Mouse (Mus musculus) C2C12 (cell line): ENCODE measurements around the gene Cytl1. TPM values are rescaled to one million over a fixed set of nuclear protein-coding genes. Genes with fewer than 3 reads are reported as not detected.

Source experiments
- H3K27me3 ChIP-seq: one replicate; pipeline ENCODE4 v1.6.1; 2011; ENCODE audit not compliant: control insufficient read depth, insufficient read depth, insufficient read length
- H3K36me3 ChIP-seq: one replicate; pipeline ENCODE4 v1.6.1; 2011; ENCODE audit not compliant: control insufficient read depth, insufficient read depth
- H3K4me3 ChIP-seq: one replicate; pipeline ENCODE4 v1.5.1; 2011; ENCODE audit warnings: mild to moderate bottlenecking, control low read depth; ENCODE audit not compliant: poor library complexity, insufficient read depth, severe bottlenecking
- H3K79me2 ChIP-seq: one replicate; pipeline ENCODE4 v1.6.1; 2011; ENCODE audit not compliant: control insufficient read depth, insufficient read depth
- H3K79me3 ChIP-seq: one replicate; pipeline ENCODE4 v1.6.1; 2011; ENCODE audit warnings: low read depth, control low read depth
- H3ac ChIP-seq: one replicate; pipeline ENCODE3; 2011; ENCODE audit warnings: low read depth; ENCODE audit not compliant: control insufficient read depth, insufficient read length
- CEBPB ChIP-seq: IDR thresholded peaks from one replicate; pipeline ENCODE4 v1.6.1; 2011; ENCODE audit warnings: low read depth, mild to moderate bottlenecking, control low read depth, moderate library complexity
- CTCF ChIP-seq: IDR thresholded peaks from one replicate; pipeline ENCODE4 v1.5.1; 2011; ENCODE audit not compliant: control insufficient read depth, insufficient read depth, insufficient read length
- FOSL1 ChIP-seq: IDR thresholded peaks from one replicate; pipeline ENCODE4 v1.8.0; 2011; ENCODE audit warnings: mild to moderate bottlenecking, low read length; ENCODE audit not compliant: poor library complexity, insufficient read depth, severe bottlenecking
- MAX ChIP-seq: IDR thresholded peaks from one replicate; pipeline ENCODE4 v1.6.1; 2011; ENCODE audit warnings: mild to moderate bottlenecking, control low read depth
- MYOD1 ChIP-seq: IDR thresholded peaks from one replicate; pipeline ENCODE4 v1.6.1; 2011; ENCODE audit warnings: low read depth; ENCODE audit not compliant: control insufficient read depth, insufficient read length
- MYOG ChIP-seq: IDR thresholded peaks from one replicate; pipeline ENCODE4 v1.6.1; 2011; ENCODE audit not compliant: control insufficient read depth, insufficient read length; ENCODE audit errors: extremely low read depth
- USF1 ChIP-seq: IDR thresholded peaks from one replicate; pipeline ENCODE4 v1.6.1; 2011; ENCODE audit warnings: low read depth, mild to moderate bottlenecking, control low read depth, moderate library complexity
- polyA plus RNA-seq: library from polyadenylated mRNA; unstranded; fragments of >200 nt; fragmentation: generic; extraction: Trizol; gene quantifications from one replicate; pipeline ENCODE4 v1.2.1, GENCODE M21; 2012; ENCODE audit warnings: missing spikeins

Cytl1 gene
- polyA plus RNA-seq, 1 experiment = not detected

- Histone ChIP-seq H3K79me2 (no peaks in the 10 kb centered on the region), H3ac (no peak overlapping the region), H3K27me3 (peaks cover 7% of the 10 kb centered on the region), H3K4me3 (no peak overlapping the region), H3K79me3 (no peaks in the 10 kb centered on the region), H3K36me3 (no peaks in the 10 kb centered on the region)
- TF ChIP-seq USF1 (no peak), CTCF (no peak), FOSL1 (no peak), CEBPB (no peak), MAX (no peak), MYOD1 (no peak), MYOG (no peak)
These were observed 4.5 kb upstream of the Cytl1 start for GRCm38 (mm10) chr5:37730781-37731180.

GRCm38 (mm10) chr5:37736213-37736612, 894 bp downstream of the Cytl1 start:
- no peaks in the 10 kb centered on the region for H3K79me2 ChIP-seq
- no peaks in the 10 kb centered on the region for H3K36me3 ChIP-seq
- no peak overlapping the region for H3ac ChIP-seq
- H3K27me3 ChIP-seq = peaks cover 13% of the 10 kb centered on the region
- no peak overlapping the region for H3K4me3 ChIP-seq
- TF ChIP-seq MYOD1 = no peak
- TF ChIP-seq CEBPB = no peak
- TF ChIP-seq MYOG = no peak
- TF ChIP-seq CTCF = no peak
- no peak for TF ChIP-seq USF1
- TF ChIP-seq FOSL1 = no peak
- no peaks in the 10 kb centered on the region for H3K79me3 ChIP-seq

DNA sequence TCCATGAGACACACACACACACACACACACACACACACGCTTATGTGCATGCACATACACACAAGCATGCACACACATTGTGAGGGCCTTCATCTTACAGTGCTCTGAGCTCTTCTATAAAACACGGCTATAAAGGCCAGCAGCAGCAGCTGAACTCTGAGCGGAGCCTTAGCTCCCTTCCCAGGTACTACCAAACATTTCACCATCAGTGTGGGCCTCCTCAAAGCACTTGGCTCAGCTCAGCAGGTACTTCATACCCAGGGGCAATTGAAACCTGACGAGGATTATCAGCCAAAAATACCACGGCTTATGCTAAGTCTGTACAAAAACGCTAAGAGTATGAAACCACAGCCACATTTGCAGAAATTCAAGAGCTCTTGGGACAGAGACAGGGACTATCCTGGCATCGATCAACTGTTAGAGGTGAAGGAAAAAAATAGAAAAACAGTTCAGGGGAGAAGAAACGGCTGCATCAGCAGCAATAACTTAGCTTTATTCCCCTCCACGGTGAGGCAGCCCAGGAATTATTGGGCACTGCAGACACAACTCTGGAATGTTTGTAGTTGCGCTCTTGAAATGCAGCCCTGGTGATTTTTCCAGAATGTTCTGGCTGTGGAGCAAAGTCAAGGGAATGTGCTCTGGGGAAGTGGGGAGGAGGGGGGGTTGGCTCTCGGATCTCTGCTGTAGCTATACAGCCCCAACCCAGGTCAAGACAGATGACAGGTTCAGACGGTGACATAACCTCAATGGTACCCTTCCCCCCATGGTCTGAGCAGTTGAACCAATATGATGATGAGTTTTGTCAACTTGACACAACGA, 8.8 kb downstream of the Cytl1 start:
- H3K27me3 ChIP-seq = peaks cover 26% of the 10 kb centered on the region
- H3K79me2 ChIP-seq = no peaks in the 10 kb centered on the region
- no peaks in the 10 kb centered on the region for H3K79me3 ChIP-seq
- no peak overlapping the region for H3ac ChIP-seq
- H3K4me3 ChIP-seq = no peak overlapping the region
- no peaks in the 10 kb centered on the region for H3K36me3 ChIP-seq
- no peak for TF ChIP-seq FOSL1
- no peak for TF ChIP-seq CTCF
- TF ChIP-seq CEBPB = no peak
- TF ChIP-seq USF1 = no peak
- no peak for TF ChIP-seq MYOG
- no peak for TF ChIP-seq MYOD1
- no peak for TF ChIP-seq MAX

- TF ChIP-seq MYOD1 = no peak
- TF ChIP-seq CEBPB = no peak
- no peak for TF ChIP-seq USF1
- no peak for TF ChIP-seq MYOG
- TF ChIP-seq CTCF = peak; percentile 61
- Histone ChIP-seq H3K27me3 (peaks cover 13% of the 10 kb centered on the region), H3K4me3 (no peak overlapping the region), H3K79me2 (no peaks in the 10 kb centered on the region), H3K36me3 (no peaks in the 10 kb centered on the region), H3ac (no peak overlapping the region), H3K79me3 (no peaks in the 10 kb centered on the region)
These were observed 17.0 kb downstream of the Cytl1 start for GRCm38 (mm10) chr5:37752027-37752967.

- Histone ChIP-seq H3K79me2 (no peaks in the 10 kb centered on the region), H3K79me3 (no peaks in the 10 kb centered on the region), H3K4me3 (no peak overlapping the region), H3ac (no peak overlapping the region), H3K27me3 (peaks cover 13% of the 10 kb centered on the region), H3K36me3 (no peaks in the 10 kb centered on the region)
- TF ChIP-seq MAX (no peak), CTCF (no peak), FOSL1 (no peak), USF1 (no peak), MYOD1 (no peak), MYOG (no peak), CEBPB (no peak)
These were observed 18.0 kb downstream of the Cytl1 start for GRCm38 (mm10) chr5:37753366-37753765.
